ENCODE assay signal across 18 mouse cellular contexts in the genomic region with DNA sequence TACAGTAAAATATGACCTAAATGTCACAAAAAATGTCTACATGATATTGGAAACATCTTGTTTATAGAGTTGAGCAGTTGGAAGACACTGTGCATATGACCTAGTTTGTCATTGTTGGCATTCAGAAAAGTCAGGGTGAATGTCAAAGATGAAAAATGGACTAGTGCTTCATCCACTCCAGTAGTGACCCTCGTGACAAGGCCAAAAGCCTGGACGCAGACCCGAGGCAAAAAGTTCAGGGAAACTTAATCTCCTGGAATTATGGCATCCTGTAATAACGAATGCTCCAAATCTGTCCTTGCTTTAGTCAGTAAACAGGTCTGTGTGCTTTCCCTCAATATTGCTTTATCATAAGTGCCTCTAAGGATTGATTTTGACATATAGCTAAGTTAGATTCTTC. TPM values are rescaled to one million over a fixed set of nuclear protein-coding genes. Genes with fewer than 3 reads are reported as not detected.
"Had no signal": no experiment of that assay in that cellular context is flagged by ENCODE, and none has a peak within 500 bp of the region (broad histone marks: within the 10 kb centered on the region; RNA-seq: fewer than 3 reads in every experiment).

No protein-coding gene starts in this region.

- DNase-seq: gastrocnemius, postnatal 14 days; gastrocnemius, postnatal 36 days; heart, adult 11 months; heart, adult 2 months; heart, postnatal 14 days; heart, postnatal 4 days; kidney, adult 18-20 months; kidney, adult 8-10 months; kidney, postnatal 10 days; kidney, postnatal 25 days; kidney, postnatal 4 days; liver; liver, embryonic 13.5 days had no signal

- ATAC-seq: hindbrain, embryonic 16.5 days; inflammation-experienced regulatory T-cells, adult 6 months; intestine, embryonic 15.5 days; intestine, postnatal 0 days had no signal

RNA-seq across cellular contexts. Expression of a gene that starts 51.6 kb away (rescaled TPM):
- polyA plus RNA-seq: inflammation-experienced regulatory T-cells, adult 6 months; liver, embryonic 15.5 days had no signal
